Mouse (Mus musculus) common myeloid progenitor, adult 5-6 weeks (primary cell): ENCODE data around the gene Fkbp6. TPM values are rescaled to one million over a fixed set of nuclear protein-coding genes. Genes with fewer than 3 reads are reported as not detected.

Experiments used
- ATAC-seq: replicated peaks from 2 replicates; pipeline ENCODE4 v1.8.0; 2016; ENCODE audit warnings: low read depth, mild to moderate bottlenecking, moderate TSS enrichment, inconsistent platforms; ENCODE audit not compliant: poor library complexity, severe bottlenecking
- total RNA-seq: library from RNA; stranded (forward); fragments of 200-1000, 187-1606 nt; gene quantifications from 2 replicates; pipeline ENCODE4 v1.2.3, GENCODE M21; 2017

The Fkbp6 gene
- total RNA-seq, 1 experiment from 2014 or later, result not detected

DNA sequence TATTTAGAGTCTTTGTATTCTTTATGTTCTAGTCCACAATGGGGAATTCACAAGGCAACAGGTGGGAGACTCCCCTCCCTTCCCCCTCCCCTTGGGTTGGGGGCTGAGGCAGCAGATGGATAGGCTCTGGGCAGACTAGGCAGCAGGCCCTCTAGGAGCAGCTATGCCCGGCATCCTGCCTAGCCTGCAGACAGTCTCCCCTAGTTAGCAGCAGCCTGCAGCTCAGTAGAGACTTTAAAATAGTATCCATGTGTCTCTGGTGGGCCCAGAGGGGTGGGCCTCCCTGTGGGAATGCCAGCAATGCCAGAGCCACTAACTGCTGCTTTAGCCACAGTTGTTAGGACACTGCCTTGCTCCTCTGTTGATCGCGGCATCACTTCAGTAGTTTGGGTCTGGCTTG, 107.2 kb downstream of the Fkbp6 start:
- ATAC-seq, result no peak

DNA sequence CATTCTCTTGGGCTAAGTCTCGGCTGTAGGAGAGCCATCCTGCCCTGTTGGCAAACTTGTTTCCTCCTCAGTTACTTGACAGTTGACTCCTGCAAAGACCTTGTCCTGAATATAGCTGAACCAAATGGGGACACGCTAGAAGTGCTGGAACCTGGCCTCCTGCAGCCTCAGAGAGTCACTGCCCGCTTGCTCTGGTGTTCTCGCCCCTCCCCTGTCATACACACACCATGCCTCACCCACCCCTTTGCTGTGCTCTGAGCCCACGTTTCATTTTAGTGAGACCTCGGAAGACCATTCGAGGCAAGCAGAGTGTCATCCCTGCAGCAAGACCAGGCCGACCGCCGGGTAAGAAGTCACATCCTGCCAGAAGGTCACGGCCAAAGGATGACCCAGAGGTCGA, 107.7 kb downstream of the Fkbp6 start:
- no peak for ATAC-seq

Other genes with a start within 250 kb of the Fkbp6 start
- 12.7 and 18.0 TPM in 2 replicates for gene Tbl2, start 200.4 kb downstream of the Fkbp6 start, total RNA-seq
- 30.3 and 32.8 TPM in 2 replicates for gene Bcl7b, start 181.8 kb downstream of the Fkbp6 start, total RNA-seq
- 168 and 188 TPM in 2 replicates for gene Baz1b, start 162.8 kb downstream of the Fkbp6 start, total RNA-seq
- gene Fzd9, start 98.8 kb downstream of the Fkbp6 start, total RNA-seq, result 0.14 and 0.29 TPM in 2 replicates
- not detected in 2 replicates for gene Trim50, start 3.3 kb upstream of the Fkbp6 start, total RNA-seq
- 16.8 and 23.2 TPM in 2 replicates for gene Nsun5, start 19.9 kb upstream of the Fkbp6 start, total RNA-seq
- 10.5 and 19.6 TPM in 2 replicates for gene Pom121, start 44.5 kb upstream of the Fkbp6 start, total RNA-seq
- 4.2 and 8.5 TPM in 2 replicates for gene Hip1, start 195.1 kb upstream of the Fkbp6 start, total RNA-seq
- gene Ccl26, start 213.5 kb upstream of the Fkbp6 start, total RNA-seq, result not detected in 2 replicates
- gene Ccl24, start 223.0 kb upstream of the Fkbp6 start, total RNA-seq, result not detected in 2 replicates